Mouse (Mus musculus) C2C12 (cell line): ENCODE measurements around the gene Atxn3. TPM values are rescaled to one million over a fixed set of nuclear protein-coding genes. Genes with fewer than 3 reads are reported as not detected.

Source experiments
- H3K27me3 ChIP-seq: one replicate; pipeline ENCODE4 v1.6.1; 2011; ENCODE audit not compliant: control insufficient read depth, insufficient read depth, insufficient read length
- H3K36me3 ChIP-seq: one replicate; pipeline ENCODE4 v1.6.1; 2011; ENCODE audit not compliant: control insufficient read depth, insufficient read depth
- H3K4me3 ChIP-seq: one replicate; pipeline ENCODE4 v1.5.1; 2011; ENCODE audit warnings: mild to moderate bottlenecking, control low read depth; ENCODE audit not compliant: poor library complexity, insufficient read depth, severe bottlenecking
- H3K79me2 ChIP-seq: one replicate; pipeline ENCODE4 v1.6.1; 2011; ENCODE audit not compliant: control insufficient read depth, insufficient read depth
- H3K79me3 ChIP-seq: one replicate; pipeline ENCODE4 v1.6.1; 2011; ENCODE audit warnings: low read depth, control low read depth
- H3ac ChIP-seq: one replicate; pipeline ENCODE3; 2011; ENCODE audit warnings: low read depth; ENCODE audit not compliant: control insufficient read depth, insufficient read length
- CEBPB ChIP-seq: IDR thresholded peaks from one replicate; pipeline ENCODE4 v1.6.1; 2011; ENCODE audit warnings: low read depth, mild to moderate bottlenecking, control low read depth, moderate library complexity
- CTCF ChIP-seq: IDR thresholded peaks from one replicate; pipeline ENCODE4 v1.5.1; 2011; ENCODE audit not compliant: control insufficient read depth, insufficient read depth, insufficient read length
- FOSL1 ChIP-seq: IDR thresholded peaks from one replicate; pipeline ENCODE4 v1.8.0; 2011; ENCODE audit warnings: mild to moderate bottlenecking, low read length; ENCODE audit not compliant: poor library complexity, insufficient read depth, severe bottlenecking
- MAX ChIP-seq: IDR thresholded peaks from one replicate; pipeline ENCODE4 v1.6.1; 2011; ENCODE audit warnings: mild to moderate bottlenecking, control low read depth
- MYOD1 ChIP-seq: IDR thresholded peaks from one replicate; pipeline ENCODE4 v1.6.1; 2011; ENCODE audit warnings: low read depth; ENCODE audit not compliant: control insufficient read depth, insufficient read length
- MYOG ChIP-seq: IDR thresholded peaks from one replicate; pipeline ENCODE4 v1.6.1; 2011; ENCODE audit not compliant: control insufficient read depth, insufficient read length; ENCODE audit errors: extremely low read depth
- USF1 ChIP-seq: IDR thresholded peaks from one replicate; pipeline ENCODE4 v1.6.1; 2011; ENCODE audit warnings: low read depth, mild to moderate bottlenecking, control low read depth, moderate library complexity
- polyA plus RNA-seq: library from polyadenylated mRNA; unstranded; fragments of >200 nt; fragmentation: generic; extraction: Trizol; gene quantifications from one replicate; pipeline ENCODE4 v1.2.1, GENCODE M21; 2012; ENCODE audit warnings: missing spikeins

Gene Atxn3
- polyA plus RNA-seq, 1 experiment = 2.0 TPM

- Histone ChIP-seq H3K79me3 (no peaks in the 10 kb centered on the region), H3K27me3 (no peaks in the 10 kb centered on the region), H3K4me3 (no peak overlapping the region), H3K79me2 (no peaks in the 10 kb centered on the region), H3ac (no peak overlapping the region), H3K36me3 (peaks cover 18% of the 10 kb centered on the region)
- TF ChIP-seq USF1 (no peak), CTCF (no peak), FOSL1 (no peak), MYOG (no peak), MYOD1 (no peak), MAX (no peak), CEBPB (no peak)
These were observed 38.2 kb downstream of the Atxn3 start for GRCm38 (mm10) chr12:101919847-101920246.

GRCm38 (mm10) chr12:101917165-101917564, 40.9 kb downstream of the Atxn3 start:
- no peak overlapping the region for H3ac ChIP-seq
- no peak overlapping the region for H3K4me3 ChIP-seq
- peaks cover 7% of the 10 kb centered on the region for H3K79me2 ChIP-seq
- peaks cover 3% of the 10 kb centered on the region for H3K79me3 ChIP-seq
- TF ChIP-seq MYOG (no peak), MYOD1 (no peak), USF1 (no peak), FOSL1 (no peak), MAX (no peak)
- no peaks in the 10 kb centered on the region for H3K27me3 ChIP-seq
- H3K36me3 ChIP-seq = no peaks in the 10 kb centered on the region

DNA sequence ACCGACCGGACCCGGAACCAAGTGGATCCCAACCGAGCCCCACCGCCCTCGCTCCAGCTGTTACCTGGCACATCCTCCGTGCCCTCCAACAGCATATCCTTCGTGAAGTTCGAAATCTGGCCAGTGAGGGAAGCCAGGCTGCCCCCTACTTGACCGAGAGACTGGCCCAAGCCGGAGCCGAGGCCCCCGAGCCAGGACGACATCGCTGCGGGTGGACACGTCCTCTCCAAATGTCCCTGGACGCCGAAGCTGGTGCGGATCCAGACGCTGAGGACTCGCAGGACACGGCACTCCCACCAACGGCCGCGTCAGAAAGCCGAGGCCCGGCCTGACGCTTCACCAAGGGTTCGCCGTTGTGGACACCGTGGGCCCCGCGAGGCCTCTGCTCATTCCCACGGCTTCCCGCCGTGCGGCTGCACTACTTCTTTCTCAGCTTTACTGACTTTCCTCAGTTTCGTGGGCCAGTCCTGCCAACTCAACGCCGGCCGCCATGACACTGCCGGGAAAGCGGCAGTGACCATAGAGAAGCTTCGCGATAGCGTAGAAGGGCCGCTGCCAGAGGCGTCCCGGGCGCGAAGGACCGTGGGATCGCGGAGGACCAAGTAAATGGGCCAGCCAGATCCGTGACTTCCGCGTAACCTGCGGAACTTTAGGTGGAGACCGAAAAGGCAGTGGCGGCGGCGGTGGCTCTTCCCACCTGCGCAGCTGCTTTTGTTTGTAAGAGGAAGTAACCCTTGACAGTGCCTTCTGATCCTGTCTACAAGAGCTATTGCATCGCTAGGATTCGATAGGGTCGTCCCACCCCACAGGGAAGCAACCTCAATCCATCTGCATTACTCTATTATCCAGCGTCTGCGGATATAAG, 45.2 kb downstream of the Atxn3 start, which contains the start of gene Trip11:
Gene Trip11 (minus strand): TSS at position 642 of the 865 bp plus-strand sequence.
- Histone ChIP-seq H3ac (peak within 1 kb of the TSS; percentile 89), H3K4me3 (peak within 1 kb of the TSS; percentile 75), H3K79me3 (peaks cover 23% of the 10 kb centered on the region), H3K79me2 (peaks cover 44% of the 10 kb centered on the region), H3K36me3 (peaks cover 12% of the 10 kb centered on the region), H3K27me3 (no peaks in the 10 kb centered on the region)
- TF ChIP-seq MYOD1 (no peak), MAX (no peak), CEBPB (no peak), CTCF (no peak), FOSL1 (no peak)

GRCm38 (mm10) chr12:101911346-101911745, 46.7 kb downstream of the Atxn3 start:
- H3K4me3 ChIP-seq = no peak overlapping the region
- peaks cover 12% of the 10 kb centered on the region for H3K36me3 ChIP-seq
- no peak for TF ChIP-seq USF1
- no peak for TF ChIP-seq MYOD1
- no peak for TF ChIP-seq FOSL1
- TF ChIP-seq MYOG = no peak
- TF ChIP-seq CTCF = no peak
- TF ChIP-seq CEBPB = no peak
- TF ChIP-seq MAX = no peak
- no peaks in the 10 kb centered on the region for H3K27me3 ChIP-seq
- peaks cover 23% of the 10 kb centered on the region for H3K79me3 ChIP-seq
- no peak overlapping the region for H3ac ChIP-seq
- H3K79me2 ChIP-seq = peaks cover 44% of the 10 kb centered on the region

GRCm38 (mm10) chr12:101910360-101910759, 47.7 kb downstream of the Atxn3 start:
- peaks cover 23% of the 10 kb centered on the region for H3K79me3 ChIP-seq
- no peak for TF ChIP-seq MYOG
- TF ChIP-seq MAX = no peak
- TF ChIP-seq CTCF = no peak
- TF ChIP-seq MYOD1 = no peak
- no peak for TF ChIP-seq FOSL1
- no peak for TF ChIP-seq USF1
- no peak for TF ChIP-seq CEBPB
- H3K79me2 ChIP-seq = peaks cover 44% of the 10 kb centered on the region
- H3K27me3 ChIP-seq = no peaks in the 10 kb centered on the region
- H3ac ChIP-seq = no peak overlapping the region
- H3K4me3 ChIP-seq = no peak overlapping the region
- H3K36me3 ChIP-seq = peaks cover 12% of the 10 kb centered on the region

- Histone ChIP-seq H3K27me3 (no peaks in the 10 kb centered on the region), H3K4me3 (no peak overlapping the region), H3K36me3 (peaks cover 20% of the 10 kb centered on the region), H3K79me3 (peaks cover 12% of the 10 kb centered on the region), H3K79me2 (peaks cover 29% of the 10 kb centered on the region), H3ac (no peak overlapping the region)
- TF ChIP-seq MAX = no peak
- TF ChIP-seq FOSL1 = no peak
- no peak for TF ChIP-seq USF1
- TF ChIP-seq CEBPB = no peak
These were observed 52.2 kb downstream of the Atxn3 start for GRCm38 (mm10) chr12:101905817-101906216.
